In genomic region chr10:78747035-78747721, GRCm38 (mm10) we compare ENCODE assay signal across 8 mouse cellular contexts. TPM values are rescaled to one million over a fixed set of nuclear protein-coding genes. Genes with fewer than 3 reads are reported as not detected.
DNase-seq lines count a peak whose midpoint lies in the region; ATAC-seq and TF ChIP-seq lines count a peak whose summit lies in the region.
"Had no signal": no experiment of that assay in that cellular context is flagged by ENCODE, and none has a peak within 500 bp of the region (broad histone marks: within the 10 kb centered on the region; RNA-seq: fewer than 3 reads in every experiment).

No protein-coding gene starts in this region.

- H3K36me3 ChIP-seq in liver, embryonic 11.5 days (ENCODE audit: control insufficient read depth, insufficient read depth, low read length), result no peaks in the 10 kb centered on the region
- no peaks in the 10 kb centered on the region for H3K36me3 ChIP-seq in liver, postnatal 0 days (replicated peaks; ENCODE audit: insufficient read depth, low read length)
- no peaks in the 10 kb centered on the region for H3K36me3 ChIP-seq in limb, embryonic 10.5 days
- H3K36me3 ChIP-seq in neural tube, embryonic 14.5 days (ENCODE audit: control insufficient read depth, insufficient read depth, low read length), result no peaks in the 10 kb centered on the region

- peaks cover 6% of the 10 kb centered on the region for H3K27me3 ChIP-seq in liver, embryonic 11.5 days (replicated peaks; ENCODE audit: control insufficient read depth, insufficient read depth, low read length)
- H3K27me3 ChIP-seq in liver, postnatal 0 days (ENCODE audit: insufficient read depth, low read length), result peaks cover 9% of the 10 kb centered on the region
- H3K27me3 ChIP-seq in limb, embryonic 10.5 days (ENCODE audit: low read depth, poor library complexity, severe bottlenecking), result peaks cover 27% of the 10 kb centered on the region
- no peaks in the 10 kb centered on the region for H3K27me3 ChIP-seq in neural tube, embryonic 14.5 days (ENCODE audit: control insufficient read depth, insufficient read depth, low read length)

- peak overlapping the region; percentile 56 for H3K4me2 ChIP-seq in liver, embryonic 11.5 days
- no peak overlapping the region for H3K4me2 ChIP-seq in liver, postnatal 0 days (ENCODE audit: low read depth, low read length)
- peak overlapping the region; percentile 70 for H3K4me2 ChIP-seq in neural tube, embryonic 14.5 days (ENCODE audit: low read depth, low read length)

- DNase-seq in liver, embryonic 11.5 days (ENCODE audit: low spot score), result no peak
- DNase-seq in liver, postnatal 0 days, result no peak
- peak; percentile 81 for DNase-seq in embryo, embryonic 10 days (ENCODE audit: low spot score)
- peak; percentile 39 to 43 for DNase-seq in frontal cortex, postnatal 36 days (ENCODE audit: low spot score in 2 of 2)
- peak; percentile 64 for DNase-seq in limb, embryonic 10.5 days (ENCODE audit: low spot score)
- no peak for DNase-seq in T-cell, adult 2 months (ENCODE audit: low spot score)

- TF ChIP-seq EP300 in liver, postnatal 0 days (IDR thresholded peaks at IDR 0.05; ENCODE audit: low read depth), result no peak

- H3K4me1 ChIP-seq in liver, embryonic 11.5 days (replicated peaks; ENCODE audit: control insufficient read depth, insufficient read depth, low read length), result no peaks in the 10 kb centered on the region; the same call in 1 of the 2 replicates
- H3K4me1 ChIP-seq in liver, postnatal 0 days (ENCODE audit: insufficient read depth), result peaks cover under 1% of the 10 kb centered on the region; the same call in 1 of the 2 replicates
- peaks cover 33% of the 10 kb centered on the region for H3K4me1 ChIP-seq in limb, embryonic 10.5 days
- peaks cover 4% of the 10 kb centered on the region; the same call in 1 of the 2 replicates for H3K4me1 ChIP-seq in neural tube, embryonic 14.5 days (ENCODE audit: control insufficient read depth, insufficient read depth, low read length)

- no peak for TF ChIP-seq CTCF in liver, postnatal 0 days (IDR thresholded peaks at IDR 0.05; ENCODE audit: low read depth)

- H3K9me3 ChIP-seq in liver, embryonic 11.5 days (ENCODE audit: control insufficient read depth, low read length), result no peaks in the 10 kb centered on the region
- no peaks in the 10 kb centered on the region for H3K9me3 ChIP-seq in liver, postnatal 0 days (ENCODE audit: low read length)
- no peaks in the 10 kb centered on the region for H3K9me3 ChIP-seq in limb, embryonic 10.5 days (replicated peaks)
- H3K9me3 ChIP-seq in neural tube, embryonic 14.5 days (ENCODE audit: control insufficient read depth, low read length), result no peaks in the 10 kb centered on the region

- no peak overlapping the region for H3K27ac ChIP-seq in liver, embryonic 11.5 days (ENCODE audit: low read depth, low read length)
- no peak overlapping the region for H3K27ac ChIP-seq in liver, postnatal 0 days (ENCODE audit: low read depth)
- H3K27ac ChIP-seq in limb, embryonic 10.5 days, result peak overlapping the region; percentile 63
- H3K27ac ChIP-seq in neural tube, embryonic 14.5 days (ENCODE audit: low read depth, low read length), result no peak overlapping the region
- H3K27ac ChIP-seq: macrophage had no signal

- peak overlapping the region; percentile 14; the same call in 1 of the 2 replicates for H3K9ac ChIP-seq in liver, embryonic 11.5 days (ENCODE audit: low read depth, low read length)
- H3K9ac ChIP-seq in liver, postnatal 0 days (replicated peaks), result no peak overlapping the region
- H3K9ac ChIP-seq in neural tube, embryonic 14.5 days (replicated peaks; ENCODE audit: low read depth, low read length), result peak overlapping the region; percentile 37

- peak; percentile 41; the same call in 1 of the 2 replicates for ATAC-seq in liver, embryonic 11.5 days (replicated peaks; ENCODE audit: low FRiP score)
- ATAC-seq in liver, postnatal 0 days, result no peak
- peak; percentile 86 for ATAC-seq in neural tube, embryonic 14.5 days (ENCODE audit: low read depth)

- 4% methylated on average over 27 of the region's 27 CpGs for WGBS in liver, embryonic 11.5 days
- WGBS in liver, postnatal 0 days (ENCODE audit: insufficient replicate concordance), result 4% methylated on average over 27 of the region's 27 CpGs
- WGBS in limb, embryonic 10.5 days, result 2% methylated on average over 27 of the region's 27 CpGs
- WGBS in neural tube, embryonic 14.5 days, result 2% methylated on average over 27 of the region's 27 CpGs

- peak overlapping the region; percentile 31 for H3K4me3 ChIP-seq in liver, embryonic 11.5 days (ENCODE audit: low read depth, low read length)
- no peak overlapping the region for H3K4me3 ChIP-seq in liver, postnatal 0 days (ENCODE audit: low read depth, low read length)
- peak overlapping the region; percentile 48 for H3K4me3 ChIP-seq in limb, embryonic 10.5 days
- H3K4me3 ChIP-seq in neural tube, embryonic 14.5 days (ENCODE audit: low read depth, low read length), result peak overlapping the region; percentile 34

RNA-seq across cellular contexts. Expression of gene Ccdc105, which starts 5.7 kb away (rescaled TPM):
- polyA plus RNA-seq in liver, embryonic 11.5 days (2014; fragmentation: Nextera tagmentation; extraction: Ambion mirVana), result not detected in 2 replicates
- polyA plus RNA-seq in liver, postnatal 0 days (2015; fragmentation: Nextera tagmentation; extraction: Ambion mirVana), result not detected in 2 replicates
- 0.14 and 0.20 TPM in 2 replicates for polyA plus RNA-seq in limb, embryonic 10.5 days (2016; fragmentation: Nextera tagmentation; extraction: Ambion mirVana)
- polyA plus RNA-seq in neural tube, embryonic 14.5 days (2014; fragmentation: Nextera tagmentation; extraction: Ambion mirVana), result 0.20 and 0.40 TPM in 2 replicates
- polyA plus RNA-seq: macrophage had no signal

RNA-seq across cellular contexts. Expression of gene Casp14, which starts 29.1 kb away (rescaled TPM):
- not detected in 2 replicates for polyA plus RNA-seq in liver, embryonic 11.5 days (2014; fragmentation: Nextera tagmentation; extraction: Ambion mirVana)
- not detected in 2 replicates for polyA plus RNA-seq in liver, postnatal 0 days (2015; fragmentation: Nextera tagmentation; extraction: Ambion mirVana)
- polyA plus RNA-seq in limb, embryonic 10.5 days (2016; fragmentation: Nextera tagmentation; extraction: Ambion mirVana), result 0.06 TPM in 1 of 2 replicates, not detected in the other
- polyA plus RNA-seq in neural tube, embryonic 14.5 days (2014; fragmentation: Nextera tagmentation; extraction: Ambion mirVana), result not detected in 2 replicates
- polyA plus RNA-seq: macrophage had no signal

RNA-seq across cellular contexts. Expression of gene Slc1a6, which starts 33.1 kb away (rescaled TPM):
- 0.45 and 0.73 TPM in 2 replicates for polyA plus RNA-seq in liver, embryonic 11.5 days (2014; fragmentation: Nextera tagmentation; extraction: Ambion mirVana)
- polyA plus RNA-seq in liver, postnatal 0 days (2015; fragmentation: Nextera tagmentation; extraction: Ambion mirVana), result 0.08 and 0.13 TPM in 2 replicates
- polyA plus RNA-seq in limb, embryonic 10.5 days (2016; fragmentation: Nextera tagmentation; extraction: Ambion mirVana), result 0.49 and 1.1 TPM in 2 replicates
- polyA plus RNA-seq in neural tube, embryonic 14.5 days (2014; fragmentation: Nextera tagmentation; extraction: Ambion mirVana), result 10.3 and 10.8 TPM in 2 replicates
- polyA plus RNA-seq: macrophage had no signal

Comparison
In these comparisons a context has a peak if more than half of its experiments do, and no peak if none do; other contexts are left out.
1. DNase-seq: peak in embryo, embryonic 10 days (single experiment), frontal cortex, postnatal 36 days (2 of 2) and limb, embryonic 10.5 days (single experiment); none in liver, embryonic 11.5 days (single experiment), liver, postnatal 0 days (single experiment) and T-cell, adult 2 months (single experiment).